Mouse (Mus musculus) kidney, postnatal 4 days (tissue): ENCODE data around the gene Higd1c.

Experiments used
- DNase-seq, 2 experiments: peaks; one replicate each; pipeline ENCODE4 v3.0.0; 2021; ENCODE audit warnings: mixed read lengths in 2 of 2

Higd1c gene

DNA sequence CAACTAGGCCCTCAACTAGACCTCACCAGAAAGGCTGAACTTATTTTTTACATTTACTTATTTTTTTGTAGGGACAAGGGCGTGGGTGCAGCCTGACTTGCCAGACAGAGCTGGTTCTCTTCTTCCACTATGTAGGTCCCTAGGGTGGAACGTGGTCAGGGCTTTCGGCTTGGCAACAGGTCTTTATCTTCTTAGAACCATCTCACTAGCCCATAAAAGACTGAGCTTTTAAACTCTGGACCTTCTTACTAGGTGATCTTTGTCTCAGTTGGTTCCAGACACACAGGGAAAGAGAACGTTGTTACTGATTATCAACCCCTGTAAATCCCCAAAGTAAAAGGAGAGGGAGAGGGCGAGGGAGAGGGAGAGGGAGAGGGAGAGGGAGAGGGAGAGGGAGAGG, 49.0 kb downstream of the Higd1c start:
- no peak for DNase-seq

DNA sequence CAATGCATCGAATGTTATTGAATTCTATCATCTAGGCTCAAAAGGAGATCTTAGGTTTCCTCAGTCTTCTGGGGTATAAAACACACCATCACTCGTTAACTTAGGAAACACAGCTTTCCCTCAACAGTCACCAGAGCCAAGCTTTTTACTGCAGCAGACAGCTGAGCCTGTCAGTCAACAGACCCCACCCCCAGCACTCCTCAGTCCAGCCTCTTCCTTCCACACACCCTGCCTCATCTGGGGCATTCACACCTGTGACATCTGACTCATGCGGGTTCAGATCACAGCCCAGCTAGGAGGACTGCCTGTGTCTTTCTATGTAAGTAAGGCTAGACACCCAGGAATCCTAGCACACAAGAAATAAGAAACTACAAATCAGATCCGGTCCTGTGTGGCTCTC, 49.7 kb downstream of the Higd1c start:
- peak in 1 of 2 experiments; percentile 22 for DNase-seq

DNA sequence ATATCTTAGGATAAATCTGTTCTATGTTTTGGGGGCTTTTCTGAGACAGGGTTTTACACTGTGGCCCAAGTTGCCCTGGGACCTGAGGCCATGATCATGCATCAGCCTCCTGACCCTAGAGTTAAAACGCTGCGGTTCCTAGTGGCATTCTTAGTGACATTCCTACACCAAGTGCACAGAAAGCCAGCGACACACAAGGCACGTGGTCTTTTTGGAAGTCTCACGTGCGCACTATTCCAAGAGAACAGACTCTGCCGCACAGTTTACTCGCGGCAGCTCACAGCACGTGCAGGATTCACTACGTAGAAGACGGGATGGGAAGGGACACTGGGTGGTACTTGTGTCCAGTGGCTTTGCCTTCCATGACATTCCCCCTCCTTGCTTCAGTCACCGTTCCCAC, 50.6 kb downstream of the Higd1c start:
- DNase-seq: no peak

DNA sequence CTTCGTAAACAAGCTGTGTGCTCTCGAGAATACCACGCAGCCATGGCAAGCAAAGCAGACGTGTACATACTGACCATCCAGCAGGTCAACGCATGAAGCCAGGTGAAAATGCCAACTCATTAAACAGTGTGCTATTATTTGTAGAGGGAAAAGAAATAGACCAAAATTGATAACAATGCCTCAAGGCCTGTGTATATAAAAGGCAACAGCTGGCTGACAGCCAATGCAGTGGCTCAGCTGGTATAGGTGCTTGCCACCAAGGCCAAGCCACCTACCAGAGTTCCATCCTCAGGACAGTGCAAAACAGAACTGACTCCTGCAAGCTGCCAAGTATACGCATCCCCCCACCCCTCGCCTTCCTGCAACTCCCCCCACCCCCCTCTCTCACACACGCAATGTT, 51.3 kb downstream of the Higd1c start:
- peak in 1 of 2 experiments; percentile 29 for DNase-seq

DNA sequence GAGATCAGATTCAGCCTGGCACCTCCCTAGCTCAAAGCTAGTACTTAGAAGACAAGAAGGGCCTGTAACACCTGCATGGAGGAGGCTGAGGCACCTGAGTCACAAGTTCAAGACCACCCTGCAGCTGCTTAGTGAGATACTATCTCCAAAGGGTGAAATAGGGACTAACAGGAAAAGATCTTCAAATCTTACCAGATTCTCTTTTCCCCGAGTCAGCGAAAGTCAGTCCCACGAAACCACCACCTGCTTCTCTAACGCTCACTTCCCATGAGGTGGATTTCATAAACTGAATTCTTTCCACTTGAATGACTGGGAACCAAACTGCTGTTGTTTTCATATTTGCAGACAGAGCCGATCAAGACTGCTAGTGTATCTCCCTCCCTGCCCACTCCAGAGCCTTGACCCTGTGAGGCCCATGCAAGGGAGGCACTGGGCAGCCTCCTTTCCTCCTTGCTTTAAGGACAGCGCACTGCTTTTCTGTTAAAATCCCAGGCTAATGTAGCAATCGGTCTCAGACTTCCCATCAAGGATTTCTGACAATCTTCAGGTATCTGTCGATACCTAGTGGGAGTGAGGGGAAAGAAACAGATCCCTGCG, 53.6 kb downstream of the Higd1c start:
- peak in 1 of 2 experiments; percentile 29 for DNase-seq

DNA sequence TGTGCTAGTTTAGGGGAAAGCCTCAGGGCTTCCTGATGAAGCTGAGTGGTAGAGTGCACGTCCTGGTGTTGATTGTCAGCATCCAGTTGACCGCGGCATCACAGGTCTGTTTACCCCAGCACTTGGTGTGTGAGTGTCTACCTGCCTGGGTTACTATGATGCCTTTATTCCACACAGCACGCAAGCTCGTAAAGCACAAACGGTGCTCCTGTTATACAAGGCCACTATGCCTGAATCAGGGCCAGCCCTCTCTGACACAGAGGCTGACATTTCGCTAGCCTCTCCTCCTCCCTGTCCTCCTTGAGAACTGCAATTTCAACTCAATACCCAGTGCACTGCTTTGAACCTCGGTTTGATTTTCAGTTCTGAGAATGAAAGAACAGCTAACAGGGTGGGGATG, 55.0 kb downstream of the Higd1c start:
- no peak for DNase-seq

DNA sequence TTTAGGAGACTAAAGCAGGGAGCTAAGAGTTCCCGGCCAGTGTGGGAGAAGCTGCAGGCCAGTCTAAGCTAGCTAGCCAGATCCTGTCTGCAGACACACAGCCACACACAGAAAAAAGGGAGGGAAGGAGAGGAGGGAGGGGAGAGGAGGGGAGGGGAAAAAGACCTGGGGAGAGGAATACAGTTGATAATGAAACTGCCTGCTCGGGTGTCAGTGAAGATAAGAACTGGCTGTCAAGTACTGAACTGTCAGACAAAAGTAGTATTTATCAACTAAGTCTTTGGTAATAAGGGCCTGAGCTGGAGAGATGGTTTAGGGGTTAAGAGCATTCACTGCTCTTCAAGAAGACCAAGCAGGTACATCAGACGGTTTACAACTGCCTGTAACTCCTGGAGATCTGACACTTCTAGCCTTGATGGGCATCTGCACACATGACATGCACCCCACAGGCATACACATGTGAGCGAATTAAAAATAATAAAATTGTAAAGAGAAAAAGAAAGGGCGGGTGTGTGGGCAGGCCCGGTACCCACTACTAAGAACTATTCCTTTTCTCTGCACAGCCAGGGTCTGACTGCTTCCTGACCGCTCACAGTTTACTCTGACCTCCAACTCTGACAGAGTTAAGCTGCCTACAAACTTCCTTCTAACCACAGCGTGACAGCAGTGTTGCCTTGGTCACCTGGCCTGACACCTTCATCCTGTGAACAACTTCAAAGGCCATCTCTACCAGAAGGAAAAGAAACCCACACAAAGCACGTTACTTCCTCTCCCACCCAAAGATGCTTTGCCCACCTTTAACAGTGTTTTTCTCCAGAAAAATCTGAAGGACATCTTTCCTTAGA, 55.8 kb downstream of the Higd1c start:
- no peak for DNase-seq

DNA sequence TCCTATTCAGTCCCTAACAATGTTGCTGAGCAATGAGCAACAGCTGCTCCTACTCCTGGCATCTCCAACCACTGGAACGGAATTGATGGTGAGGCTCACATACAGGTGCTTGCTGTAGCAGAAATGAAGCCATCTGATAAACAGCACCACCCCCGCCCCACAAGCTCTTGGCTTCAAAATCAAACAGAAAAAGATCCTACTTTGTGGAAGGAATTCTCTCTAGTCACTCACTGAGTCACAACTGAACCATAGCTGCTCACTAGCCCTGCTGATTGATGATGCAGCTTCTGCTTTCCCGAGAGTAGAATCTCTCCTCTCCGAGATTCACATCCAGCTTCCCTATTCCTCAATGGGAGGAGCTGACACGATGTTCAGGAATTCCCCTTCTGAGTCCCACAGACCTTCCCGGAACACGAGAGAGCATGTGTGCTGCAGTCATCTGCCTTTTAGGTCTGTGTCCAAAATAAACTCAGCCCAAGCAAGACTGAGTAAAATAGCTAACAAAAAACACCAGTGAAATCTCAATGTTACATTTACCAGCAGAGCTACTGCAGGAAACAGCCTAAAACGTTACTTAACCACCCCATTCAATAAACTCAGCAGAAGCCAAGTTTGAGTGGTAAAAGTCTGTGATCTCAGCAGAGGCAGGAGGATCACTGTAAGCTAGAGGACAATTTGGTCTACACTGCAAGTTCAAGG, 56.9 kb downstream of the Higd1c start:
- DNase-seq: peak in 1 of 2 experiments; percentile 46

DNA sequence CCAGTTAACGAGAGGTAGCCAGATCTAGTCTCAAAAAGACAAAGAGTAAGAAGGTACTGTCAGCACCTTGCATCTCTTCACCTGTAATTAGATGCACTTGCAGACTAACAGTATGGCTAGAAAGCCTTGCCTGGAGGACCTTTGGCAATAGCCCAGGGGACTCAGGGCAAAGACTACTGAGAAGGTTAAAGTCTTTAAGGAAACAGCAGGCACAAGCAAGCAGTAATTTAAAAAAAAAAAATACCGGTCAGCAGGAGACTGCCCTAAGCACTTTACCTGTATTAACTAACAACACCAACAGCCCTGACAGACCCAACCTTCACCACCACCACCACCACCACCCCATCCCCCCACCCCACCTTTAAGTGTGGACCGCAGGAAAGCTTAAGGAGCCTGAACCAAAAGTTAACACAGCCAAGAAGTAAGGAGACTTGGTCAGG, 57.4 kb downstream of the Higd1c start, which contains the start of gene Gm5475:
Gene Gm5475 (plus strand): TSS at position 390 of the 440 bp plus-strand sequence.
- DNase-seq: peak in 1 of 2 experiments; percentile 63

DNA sequence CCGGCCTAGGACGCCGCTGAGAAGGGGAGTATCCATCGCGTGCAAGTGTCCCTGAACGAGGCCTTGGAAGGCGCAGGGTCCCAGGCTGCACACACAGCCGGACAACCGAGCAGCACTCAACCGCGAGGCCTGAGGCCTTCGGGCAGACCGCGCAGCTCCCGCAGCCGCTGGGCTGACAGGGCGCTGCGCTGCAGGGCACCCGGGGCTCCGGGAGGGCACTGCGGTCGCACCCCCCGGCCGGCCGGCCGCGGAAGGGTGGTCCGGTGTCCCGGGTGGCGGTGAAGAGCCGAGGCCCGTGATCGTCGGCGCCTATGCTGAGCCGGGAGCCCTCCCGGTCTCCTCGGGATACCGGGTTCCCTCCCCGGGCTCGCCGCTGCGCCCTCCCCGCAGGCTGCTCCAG, 58.1 kb downstream of the Higd1c start:
- DNase-seq: peak; percentile 59 to 70

DNA sequence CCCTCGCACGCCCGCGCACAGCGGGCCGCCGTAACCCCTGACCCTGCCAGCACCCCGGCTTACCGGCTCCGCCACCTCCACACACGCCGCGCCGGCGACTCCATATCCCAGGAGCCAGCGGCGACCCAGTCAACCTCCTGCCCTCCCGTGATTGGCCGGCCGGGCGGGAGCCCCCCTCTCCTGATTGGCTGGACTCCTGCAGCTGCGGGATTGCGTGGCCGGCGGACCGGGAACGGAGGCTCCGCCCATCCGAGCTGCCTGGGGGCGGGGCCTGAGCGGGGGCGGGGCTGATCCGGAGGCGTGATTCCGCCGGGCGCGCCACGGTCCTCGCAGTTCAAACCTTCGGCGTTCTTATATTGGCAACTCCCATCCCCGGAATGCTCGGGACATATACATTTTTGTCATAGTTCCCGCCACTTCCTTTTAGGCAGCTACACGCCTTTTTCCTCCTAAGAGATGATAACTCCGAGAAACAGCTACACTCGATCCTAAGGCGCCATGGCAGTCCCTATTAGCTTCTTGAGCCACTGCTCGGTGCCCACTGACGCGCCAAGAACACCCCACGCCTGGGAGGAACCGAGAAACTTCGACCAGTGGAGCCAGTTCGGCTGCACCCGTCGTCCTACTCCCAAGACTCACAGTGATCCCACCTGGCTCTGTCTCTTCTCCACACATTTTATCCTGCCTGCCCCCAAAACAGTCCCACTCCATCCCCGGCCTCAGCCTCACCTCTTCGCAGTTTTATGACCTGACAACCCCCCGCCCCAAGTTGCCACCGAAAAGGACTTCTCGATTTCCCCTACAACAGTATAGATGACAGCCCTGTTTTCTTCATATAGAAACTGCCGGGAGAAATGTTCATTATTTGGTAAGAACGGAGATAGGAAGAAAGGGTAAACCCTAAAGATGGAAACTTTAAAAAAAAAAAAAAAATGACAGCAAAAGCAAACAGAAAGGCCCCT, 58.8 kb downstream of the Higd1c start:
- DNase-seq: peak; percentile 97 to 98

DNA sequence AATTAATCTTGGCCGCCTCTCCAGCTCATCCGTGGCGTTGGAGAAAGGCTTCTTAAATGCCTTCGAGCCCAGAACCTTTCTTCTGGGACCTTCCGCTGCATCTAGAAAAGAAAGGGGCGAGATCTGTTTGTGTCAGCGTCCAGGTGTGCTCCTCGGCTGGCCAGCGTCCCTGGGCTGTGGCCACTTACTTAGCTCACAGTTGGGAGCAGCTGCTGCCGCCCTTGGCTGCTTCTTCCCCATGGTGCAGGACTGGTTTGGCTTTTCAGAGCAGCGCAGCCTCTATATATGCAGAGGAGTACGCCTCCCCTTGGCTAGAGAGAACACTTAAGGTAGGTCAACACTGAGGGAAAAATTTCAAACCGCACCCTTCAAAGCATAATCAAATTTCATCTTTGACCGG, 59.6 kb downstream of the Higd1c start:
- peak; percentile 64 to 76 for DNase-seq

DNA sequence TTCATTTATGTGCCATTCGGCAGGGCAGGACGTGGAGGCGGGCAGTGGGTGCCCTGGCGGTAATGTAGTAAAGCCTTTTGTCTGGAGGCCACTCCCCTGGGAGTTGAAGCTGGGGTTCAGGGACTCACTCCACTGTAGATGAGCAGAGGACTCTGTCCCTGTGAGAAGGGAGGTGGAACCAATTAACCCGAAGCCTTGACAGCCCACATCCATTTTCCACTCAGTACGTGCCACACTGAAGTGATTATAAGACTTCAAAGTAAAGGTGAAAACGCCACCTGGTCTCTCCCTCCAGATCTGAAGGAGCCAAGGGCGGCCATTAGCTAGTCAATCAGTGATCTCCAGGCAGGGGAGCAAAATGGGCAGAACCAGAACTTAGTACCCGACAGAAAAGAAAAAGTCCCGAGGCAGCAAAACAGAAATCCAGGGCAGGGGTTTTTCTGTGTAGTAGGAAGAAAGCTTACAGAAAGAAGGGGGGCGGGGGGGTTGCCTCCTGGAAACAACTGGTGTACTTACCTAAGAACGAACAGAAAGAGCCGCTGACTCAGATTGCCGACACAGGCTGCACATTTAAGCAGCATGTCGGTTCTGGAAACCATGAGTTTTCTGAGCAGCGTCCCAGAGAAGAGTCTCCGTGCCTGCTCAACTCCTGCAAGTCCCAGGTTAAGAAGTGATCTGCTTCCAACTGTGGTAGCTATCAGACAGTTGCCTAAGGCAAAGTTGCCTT, 60.2 kb downstream of the Higd1c start, which contains the start of gene Slc11a2:
Gene Slc11a2 (minus strand): TSS at position 677 of the 727 bp plus-strand sequence.
- peak; percentile 53 to 72 for DNase-seq

DNA sequence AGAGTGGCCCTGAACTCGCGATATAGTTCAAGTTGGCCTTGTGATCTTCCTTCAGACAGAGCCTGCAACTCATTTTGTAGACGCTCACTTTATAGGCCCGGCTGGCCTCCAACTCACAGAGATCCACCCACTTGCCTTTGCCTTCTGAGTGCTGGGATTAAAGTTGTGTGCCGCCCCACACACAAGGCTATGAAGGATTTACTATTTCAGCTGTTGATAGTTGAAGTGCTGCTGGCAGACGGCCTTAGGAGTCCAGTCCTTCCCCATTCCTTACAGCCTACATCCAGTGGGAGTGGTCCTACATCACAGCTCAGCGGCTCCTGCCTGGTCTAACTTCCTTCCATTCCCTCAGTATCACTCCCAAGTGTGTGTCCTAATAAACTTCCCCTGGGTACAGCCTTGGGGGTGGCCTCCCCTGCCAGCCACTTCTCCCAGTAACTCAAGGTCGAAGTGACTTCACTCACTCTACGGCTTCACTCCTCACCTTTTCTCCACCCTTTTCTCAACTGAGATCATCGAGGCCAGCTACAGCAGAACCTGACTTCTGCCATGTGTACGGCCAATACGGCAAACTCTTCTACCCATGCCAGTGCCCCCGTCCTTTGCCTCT, 64.1 kb downstream of the Higd1c start:
- DNase-seq: peak; percentile 68 to 80

DNA sequence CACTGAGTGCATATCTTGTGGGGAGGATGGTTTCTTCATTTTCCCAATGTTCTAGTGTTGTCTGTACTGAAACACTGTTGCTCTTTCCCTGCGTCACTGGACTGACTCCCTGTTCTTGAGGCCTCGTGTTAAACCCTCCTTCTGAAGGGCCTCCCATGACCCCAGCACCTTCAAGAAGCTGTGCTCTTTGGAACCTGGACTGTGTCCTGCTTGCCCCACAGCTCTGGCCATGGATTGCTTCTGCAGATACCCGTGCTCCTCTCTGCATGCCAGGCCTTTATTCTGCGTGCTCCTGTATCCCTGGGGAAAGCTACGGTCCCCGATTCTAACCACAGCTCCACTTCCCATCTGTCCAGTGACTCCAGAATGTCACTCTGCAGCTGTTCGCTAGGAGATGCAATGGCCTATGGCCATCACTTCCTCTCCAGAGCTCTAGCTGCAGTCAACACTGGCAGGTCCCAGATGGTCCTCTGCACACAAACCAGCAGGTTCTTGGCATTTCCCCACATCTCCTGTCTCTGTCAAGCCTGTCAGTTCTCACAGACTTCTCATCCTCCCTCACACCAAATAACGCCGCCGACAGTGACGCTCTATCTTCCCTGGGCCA, 65.7 kb downstream of the Higd1c start:
- peak; percentile 38 to 55 for DNase-seq

DNA sequence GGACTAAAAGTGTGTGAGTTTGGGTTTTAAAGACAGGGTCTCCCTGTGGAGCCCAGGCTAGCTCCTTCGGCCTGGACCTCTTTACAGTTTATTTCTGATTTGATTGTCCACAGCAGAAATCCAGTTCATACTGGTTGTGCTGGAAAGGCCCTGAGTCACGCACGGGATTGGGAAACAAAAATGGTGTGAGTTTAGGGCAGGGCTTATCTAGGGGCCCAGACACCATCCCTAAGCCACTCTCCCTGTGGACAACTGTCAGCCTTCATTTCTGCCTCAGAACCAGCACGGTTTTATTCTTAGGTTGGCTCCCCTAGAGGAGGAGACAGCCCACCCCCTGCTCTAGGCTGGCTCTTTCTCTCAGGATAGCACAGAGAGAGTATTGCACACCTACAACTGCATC, 68.9 kb downstream of the Higd1c start:
- no peak for DNase-seq
